Mouse (Mus musculus) liver, postnatal 0 days (tissue): ENCODE measurements around the gene Pip5k1c. TPM values are rescaled to one million over a fixed set of nuclear protein-coding genes. Genes with fewer than 3 reads are reported as not detected.

Source experiments
- ATAC-seq: fragments of 200-750 bp; cut with Nextera tagmentation; 2 replicates; pipeline ENCODE4 v1.8.0; 2017; ENCODE audit warnings: mild to moderate bottlenecking, moderate library complexity
- DNase-seq: peaks from one replicate; pipeline ENCODE4 v3.0.0-alpha.2; 2016
- H3K27ac ChIP-seq: fragments of 300-500 bp; sonication (generic); 2 replicates; pipeline ENCODE4 v1.5.1; 2014; ENCODE audit warnings: antibody characterized with exemption, moderate library complexity, mild to moderate bottlenecking, low read depth
- H3K27me3 ChIP-seq: fragments of 300-500 bp; sonication (generic); 2 replicates; pipeline ENCODE4 v1.6.1; 2014; ENCODE audit warnings: low read length, control low read depth, mixed read lengths; ENCODE audit not compliant: insufficient read depth
- H3K36me3 ChIP-seq: fragments of 300-500 bp; sonication (generic); replicated peaks from 2 replicates; pipeline ENCODE4 v1.6.1; 2014; ENCODE audit warnings: mild to moderate bottlenecking, control low read depth, low read length, moderate library complexity, mixed read lengths; ENCODE audit not compliant: insufficient read depth
- H3K4me1 ChIP-seq: fragments of 300-500 bp; sonication (generic); 2 replicates; pipeline ENCODE4 v1.6.1; 2014; ENCODE audit warnings: antibody characterized with exemption, mild to moderate bottlenecking, control low read depth; ENCODE audit not compliant: insufficient read depth
- H3K4me2 ChIP-seq: fragments of 300-500 bp; sonication (generic); 2 replicates; pipeline ENCODE4 v1.6.1; 2014; ENCODE audit warnings: low read depth, mild to moderate bottlenecking, low read length, moderate library complexity, mixed read lengths
- H3K4me3 ChIP-seq: fragments of 300-500 bp; sonication (generic); 2 replicates; pipeline ENCODE4 v1.5.1; 2014; ENCODE audit warnings: low read depth, low read length
- H3K9ac ChIP-seq: fragments of 300-500 bp; sonication (generic); replicated peaks from 2 replicates; pipeline ENCODE4 v1.6.1; 2014; ENCODE audit warnings: mild to moderate bottlenecking, moderate library complexity
- H3K9me3 ChIP-seq: fragments of 300-500 bp; sonication (generic); 2 replicates; pipeline ENCODE4 v1.6.1; 2016; ENCODE audit warnings: mild to moderate bottlenecking, control low read depth, low read length, mixed read lengths
- CTCF ChIP-seq: sonication (generic); IDR thresholded peaks from 2 replicates; pipeline ENCODE4 v1.5.1; 2016; ENCODE audit warnings: antibody characterized with exemption, low read depth
- EP300 ChIP-seq: IDR thresholded peaks from 2 replicates; pipeline ENCODE4 v1.6.1; 2016; ENCODE audit warnings: antibody characterized with exemption, low read depth, mild to moderate bottlenecking
- WGBS: fragments of 180-500 bp; shearing (Covaris S2); extraction: QIAGEN DNeasy Blood & Tissue Kit; methylation state at CpG from one replicate; pipeline ENCODE4 v1.1.7; 2014; ENCODE audit not compliant: insufficient replicate concordance; 5-methylcytosine and 5-hydroxymethylcytosine counted together
- polyA plus RNA-seq: library from polyadenylated mRNA; unstranded; fragments of >200 nt; fragmentation: Nextera tagmentation; extraction: Ambion mirVana; gene quantifications from 2 replicates; pipeline ENCODE4 v1.2.1, GENCODE M21; 2015

Gene Pip5k1c
- 8.8 and 9.7 TPM in 2 replicates for polyA plus RNA-seq

DNA sequence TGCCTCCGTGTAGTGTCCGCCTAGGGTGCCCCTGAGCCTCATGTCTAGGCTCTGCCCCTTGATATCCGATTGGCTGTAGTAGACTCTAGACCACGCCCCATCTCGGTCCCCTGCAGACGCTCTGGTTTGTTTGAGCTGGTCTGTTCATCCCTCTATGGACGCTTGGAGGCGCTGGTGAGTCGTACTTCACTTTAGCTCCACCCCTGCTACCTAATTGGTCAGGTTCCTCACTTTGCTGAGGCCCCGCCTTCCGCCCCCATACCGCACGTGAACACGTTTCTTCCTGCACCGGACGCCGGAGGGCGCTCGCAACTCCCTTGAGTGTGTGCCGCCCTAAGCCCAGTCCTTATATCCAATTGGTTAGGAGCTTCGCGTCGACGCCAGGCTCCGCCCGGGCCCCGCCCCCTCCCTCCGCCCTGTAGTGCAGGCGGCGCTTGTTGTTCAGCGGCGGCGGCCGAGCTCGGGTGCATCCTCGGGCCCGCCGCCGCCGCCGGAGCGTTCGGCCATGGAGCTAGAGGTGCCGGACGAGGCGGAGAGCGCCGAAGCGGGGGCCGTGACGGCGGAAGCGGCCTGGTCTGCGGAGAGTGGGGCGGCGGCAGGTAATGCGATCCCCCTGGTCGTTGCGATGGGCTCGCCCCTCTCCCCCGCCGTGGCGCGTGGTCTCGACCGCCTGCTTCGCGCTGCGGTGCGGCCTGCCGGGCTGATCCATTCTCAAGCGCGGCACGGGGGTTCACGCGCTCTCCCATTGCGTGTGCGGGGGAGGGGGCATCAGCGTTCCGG lies at the start of gene Pip5k1c:
Gene Pip5k1c (plus strand): TSS at position 410 of the 780 bp plus-strand sequence.
- H3K27me3 ChIP-seq, result no peaks in the 10 kb centered on the region
- H3K9me3 ChIP-seq, result no peaks in the 10 kb centered on the region
- peak within 1 kb of the TSS; percentile 96 for H3K4me2 ChIP-seq
- peak; percentile 97 for TF ChIP-seq CTCF
- TF ChIP-seq EP300, result no peak; the same call in 1 of the 2 replicates
- under 1% methylated on average over 65 of the region's 80 CpGs for WGBS
- H3K4me3 ChIP-seq, result peak within 1 kb of the TSS; percentile 72
- peaks cover 61% of the 10 kb centered on the region for H3K4me1 ChIP-seq
- DNase-seq (peak; percentile 100), ATAC-seq (peak; percentile 95)
- H3K36me3 ChIP-seq, result no peaks in the 10 kb centered on the region; the same call in 1 of the 2 replicates
- H3K27ac ChIP-seq, result peak within 1 kb of the TSS; percentile 94
- H3K9ac ChIP-seq, result peak within 1 kb of the TSS; percentile 73

DNA sequence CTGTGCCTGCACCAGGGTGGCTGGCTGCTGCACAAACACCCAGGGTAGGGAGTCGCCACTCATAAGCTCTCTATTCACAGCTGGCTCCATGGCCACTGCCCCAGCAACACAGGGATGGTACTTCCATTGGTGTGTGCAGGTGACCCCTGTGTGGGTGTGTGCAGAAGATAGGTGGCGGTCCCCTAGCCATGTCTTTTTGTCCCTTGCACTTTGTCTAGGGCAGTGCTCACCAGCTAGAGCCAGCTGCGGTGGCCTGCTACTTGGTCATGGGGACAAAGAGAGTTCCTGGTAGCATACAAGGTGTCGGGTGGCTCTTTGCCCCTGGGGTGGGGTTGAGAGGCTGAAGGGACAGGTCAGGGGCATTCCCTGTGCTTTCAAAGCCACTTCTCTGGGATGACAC lies 48.6 kb upstream of the Pip5k1c start:
- Histone ChIP-seq H3K4me3 (no peak overlapping the region), H3K27me3 (peaks cover 28% of the 10 kb centered on the region), H3K27ac (no peak overlapping the region), H3K9ac (no peak overlapping the region), H3K9me3 (no peaks in the 10 kb centered on the region), H3K4me1 (peaks cover 7% of the 10 kb centered on the region; the same call in 1 of the 2 replicates), H3K36me3 (no peaks in the 10 kb centered on the region), H3K4me2 (no peak overlapping the region)
- no peak for ATAC-seq
- no peak for DNase-seq
- TF ChIP-seq CTCF, result no peak
- no peak for TF ChIP-seq EP300
- WGBS, result 72% methylated on average over 4 of the region's 4 CpGs

DNA sequence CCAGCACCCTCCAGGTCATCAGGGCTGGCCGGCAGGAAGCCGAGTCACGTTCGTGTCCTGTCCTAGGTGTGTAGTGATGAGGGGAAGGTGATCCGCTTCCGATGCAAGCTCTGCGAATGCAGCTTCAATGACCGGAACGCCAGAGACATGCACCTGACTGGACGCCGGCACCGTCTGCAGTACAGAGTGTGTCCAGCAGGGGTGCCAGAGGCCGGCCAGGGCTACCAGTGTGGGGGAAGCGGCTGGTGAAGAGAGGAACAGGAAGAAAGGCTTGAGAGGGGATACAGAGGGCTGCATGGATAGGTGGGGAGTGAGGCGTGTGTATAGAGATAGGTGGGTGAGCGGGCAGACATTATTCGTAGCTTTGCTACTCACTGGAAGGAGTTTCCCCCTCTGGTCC lies 48.2 kb upstream of the Pip5k1c start:
- H3K36me3 ChIP-seq, result no peaks in the 10 kb centered on the region
- no peak overlapping the region for H3K27ac ChIP-seq
- no peaks in the 10 kb centered on the region for H3K9me3 ChIP-seq
- no peak overlapping the region for H3K4me2 ChIP-seq
- ATAC-seq (peak; percentile 55), DNase-seq (peak; percentile 89)
- no peak overlapping the region for H3K4me3 ChIP-seq
- H3K4me1 ChIP-seq, result peaks cover 9% of the 10 kb centered on the region
- 9% methylated on average over 17 of the region's 17 CpGs for WGBS
- peaks cover 24% of the 10 kb centered on the region for H3K27me3 ChIP-seq
- TF ChIP-seq CTCF (peak; percentile 98), EP300 (no peak)
- no peak overlapping the region for H3K9ac ChIP-seq

DNA sequence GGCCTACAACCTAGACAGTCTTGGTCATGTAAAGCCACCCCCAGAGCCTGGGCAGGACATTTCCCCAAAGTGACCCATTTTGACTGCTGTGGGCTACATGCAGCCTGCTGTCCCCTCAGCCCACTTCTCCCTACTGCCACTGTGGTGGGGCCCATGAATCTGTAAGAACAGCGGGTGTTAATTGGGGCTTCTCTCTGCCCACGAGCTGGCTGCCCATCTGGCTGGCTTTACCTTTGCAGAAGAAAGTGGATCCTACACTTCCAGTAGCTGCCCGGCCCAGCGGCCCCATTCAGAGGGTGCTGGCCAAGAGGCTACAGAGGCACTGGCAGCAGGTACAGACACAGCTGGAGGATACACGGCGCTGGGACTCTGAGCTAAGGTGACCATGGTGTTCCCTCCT lies 47.6 kb upstream of the Pip5k1c start:
- H3K4me1 ChIP-seq, result peaks cover 14% of the 10 kb centered on the region
- no peak overlapping the region for H3K4me2 ChIP-seq
- no peak overlapping the region for H3K4me3 ChIP-seq
- no peak overlapping the region for H3K9ac ChIP-seq
- TF ChIP-seq EP300 (no peak), CTCF (no peak)
- no peak overlapping the region for H3K27ac ChIP-seq
- H3K27me3 ChIP-seq, result peaks cover 18% of the 10 kb centered on the region
- ATAC-seq, result no peak
- no peaks in the 10 kb centered on the region for H3K9me3 ChIP-seq
- H3K36me3 ChIP-seq, result no peaks in the 10 kb centered on the region
- 85% methylated on average over 6 of the region's 6 CpGs for WGBS
- DNase-seq, result no peak

DNA sequence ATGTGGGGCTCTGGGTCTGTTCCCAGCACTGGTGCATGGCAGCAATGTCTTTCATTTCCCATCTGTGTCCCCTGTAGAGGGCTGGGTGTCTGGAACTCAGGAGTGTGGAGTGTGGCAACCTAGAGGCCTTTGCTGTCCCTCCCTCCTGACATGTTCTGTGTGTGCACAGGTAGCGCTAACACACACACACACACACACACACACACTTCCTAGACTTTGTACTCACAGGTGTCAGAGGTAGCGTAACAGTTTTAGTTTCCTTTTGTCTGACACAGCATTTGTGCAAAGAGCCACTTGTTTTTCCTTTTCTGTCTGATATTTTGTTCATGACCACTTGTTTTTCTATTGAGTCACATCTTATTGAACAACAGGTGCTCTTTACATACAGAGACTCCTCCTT lies 45.0 kb upstream of the Pip5k1c start:
- Histone ChIP-seq H3K4me2 (no peak overlapping the region), H3K27ac (no peak overlapping the region; the same call in 1 of the 2 replicates), H3K36me3 (no peaks in the 10 kb centered on the region), H3K9me3 (no peaks in the 10 kb centered on the region), H3K4me3 (no peak overlapping the region), H3K4me1 (peaks cover 19% of the 10 kb centered on the region), H3K9ac (no peak overlapping the region), H3K27me3 (peaks cover 18% of the 10 kb centered on the region)
- 77% methylated on average over 2 of the region's 2 CpGs for WGBS
- ATAC-seq, result peak; percentile 65
- DNase-seq, result no peak
- TF ChIP-seq EP300 (no peak), CTCF (no peak)

DNA sequence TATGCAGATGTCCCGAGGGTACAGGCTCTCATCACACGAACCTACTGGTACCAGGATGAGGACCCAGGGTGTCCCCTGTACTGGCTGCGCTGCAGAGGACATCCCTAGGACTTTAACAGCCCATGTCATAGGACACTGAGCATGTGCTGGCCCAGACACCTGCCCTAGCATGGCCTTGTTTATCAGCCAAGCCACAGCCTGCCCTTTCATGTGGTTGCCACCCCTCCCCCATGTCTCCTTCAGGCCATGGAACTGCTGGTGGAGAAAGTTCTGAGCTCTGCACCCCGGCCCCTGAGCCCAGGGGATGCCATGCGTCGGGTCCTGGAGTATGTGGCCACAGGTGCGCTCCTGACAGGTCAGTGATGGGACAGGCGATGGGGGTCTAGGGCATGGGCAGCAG lies 43.3 kb upstream of the Pip5k1c start:
- Histone ChIP-seq H3K4me1 (peaks cover 17% of the 10 kb centered on the region), H3K27ac (no peak overlapping the region), H3K36me3 (no peaks in the 10 kb centered on the region), H3K27me3 (peaks cover 24% of the 10 kb centered on the region), H3K9me3 (no peaks in the 10 kb centered on the region), H3K4me3 (no peak overlapping the region), H3K4me2 (no peak overlapping the region), H3K9ac (no peak overlapping the region)
- ATAC-seq (peak; percentile 8; the same call in 1 of the 2 replicates), DNase-seq (no peak)
- 67% methylated on average over 8 of the region's 8 CpGs for WGBS
- TF ChIP-seq EP300 (no peak), CTCF (no peak)
